In genomic region chr8:128493801-128494200, GRCm38 (mm10) we compare ENCODE assay signal across 35 mouse cellular contexts.
"Had no signal": no experiment of that assay in that cellular context is flagged by ENCODE, and none has a peak within 500 bp of the region (broad histone marks: within the 10 kb centered on the region; RNA-seq: fewer than 3 reads in every experiment).

No protein-coding gene starts in this region.

- H3K9ac ChIP-seq: heart, embryonic 12.5 days; heart, embryonic 13.5 days; heart, embryonic 15.5 days; hindbrain, embryonic 12.5 days; hindbrain, embryonic 13.5 days; hindbrain, embryonic 14.5 days; hindbrain, embryonic 15.5 days; intestine, embryonic 15.5 days; kidney, embryonic 15.5 days had no signal

- H3K36me3 ChIP-seq: hindbrain, embryonic 12.5 days; intestine, embryonic 15.5 days had no signal

- H3K27me3 ChIP-seq: heart, embryonic 12.5 days; heart, embryonic 13.5 days; heart, embryonic 15.5 days; hindbrain, embryonic 12.5 days; hindbrain, embryonic 13.5 days; hindbrain, embryonic 15.5 days; intestine, embryonic 15.5 days; kidney, embryonic 15.5 days had no signal

- H3K4me3 ChIP-seq: heart, embryonic 10.5 days; heart, embryonic 12.5 days; heart, embryonic 13.5 days; heart, embryonic 15.5 days; hindbrain, embryonic 10.5 days; hindbrain, embryonic 12.5 days; hindbrain, embryonic 13.5 days; hindbrain, embryonic 15.5 days; intestine, embryonic 15.5 days; kidney, embryonic 15.5 days; layer of hippocampus, adult 2 months; left cerebral cortex, adult 2 months had no signal

- H3K4me2 ChIP-seq: heart, embryonic 11.5 days; heart, embryonic 12.5 days; heart, embryonic 13.5 days; heart, embryonic 15.5 days; hindbrain, embryonic 12.5 days; hindbrain, embryonic 13.5 days; hindbrain, embryonic 14.5 days; hindbrain, embryonic 15.5 days; intestine, embryonic 15.5 days; kidney, embryonic 15.5 days had no signal

- ATAC-seq: hindbrain, embryonic 16.5 days; hindbrain, postnatal 0 days; inflammation-experienced regulatory T-cells, adult 6 months; intestine, embryonic 15.5 days; intestine, embryonic 16.5 days; intestine, postnatal 0 days had no signal

- DNase-seq: heart, postnatal 14 days; heart, postnatal 36 days; heart, postnatal 4 days; kidney, adult 11 months; kidney, adult 18-20 months; kidney, adult 2 months; kidney, adult 8-10 months; kidney, adult 9 months; kidney, postnatal 10 days; kidney, postnatal 14 days; kidney, postnatal 25 days; kidney, postnatal 36 days; kidney, postnatal 4 days; layer of hippocampus, adult 9-11 months; layer of hippocampus, postnatal 36 days had no signal

- H3K27ac ChIP-seq: heart, embryonic 10.5 days; heart, embryonic 15.5 days; hindbrain, embryonic 10.5 days; hindbrain, embryonic 12.5 days; hindbrain, embryonic 13.5 days; hindbrain, embryonic 14.5 days; hindbrain, embryonic 15.5 days; hindbrain, postnatal 0 days; intestine, embryonic 15.5 days; kidney, embryonic 15.5 days; kidney, postnatal 0 days; layer of hippocampus, adult 2 months; left cerebral cortex, adult 2 months had no signal

- H3K9me3 ChIP-seq: heart, embryonic 10.5 days; heart, embryonic 12.5 days; heart, embryonic 13.5 days; heart, embryonic 15.5 days; hindbrain, embryonic 10.5 days; hindbrain, embryonic 12.5 days; hindbrain, embryonic 13.5 days; hindbrain, embryonic 15.5 days; intestine, embryonic 15.5 days; kidney, embryonic 15.5 days had no signal

- H3K4me1 ChIP-seq: hindbrain, embryonic 12.5 days; intestine, embryonic 15.5 days had no signal
